Mouse (Mus musculus) gastrocnemius, adult 2 months (tissue): ENCODE measurements around the gene Wfdc21. TPM values are rescaled to one million over a fixed set of nuclear protein-coding genes. Genes with fewer than 3 reads are reported as not detected.

ENCODE experiments used
- DNase-seq: peaks from one replicate; pipeline ENCODE4 v3.0.0; 2022
- H3K27ac ChIP-seq: fragments of 200-600 bp; 2 replicates; pipeline ENCODE4 v1.8.1; 2022; ENCODE audit warnings: mild to moderate bottlenecking
- H3K4me3 ChIP-seq: fragments of 200-600 bp; 2 replicates; pipeline ENCODE4 v1.8.1; 2022; ENCODE audit warnings: mild to moderate bottlenecking, moderate library complexity
- CTCF ChIP-seq: fragments of 200-600 bp; IDR thresholded peaks from 2 replicates; pipeline ENCODE4 v1.8.1; 2022; ENCODE audit warnings: antibody characterized with exemption, mild to moderate bottlenecking, moderate library complexity
- intact Hi-C: fragments of 180-260 bp; cut with DNase I; formaldehyde crosslinking; loops from one replicate; pipeline ENCODE4 v1.15.1; 2025
- total RNA-seq, 2 experiments: library from RNA; stranded (reverse); gene quantifications; 2 replicates each; pipeline ENCODE4 v1.2.3; 2021

Wfdc21 gene
- total RNA-seq, 2 experiments from 2014 or later: not detected

GRCm38 (mm10) chr11:83771014-83771413 is 24.3 kb downstream of the Wfdc21 start:
- no peak for TF ChIP-seq CTCF
- no peak overlapping the region for H3K4me3 ChIP-seq
- intact Hi-C loops: no loop called here
- DNase-seq: no peak
- H3K27ac ChIP-seq: no peak overlapping the region

DNA sequence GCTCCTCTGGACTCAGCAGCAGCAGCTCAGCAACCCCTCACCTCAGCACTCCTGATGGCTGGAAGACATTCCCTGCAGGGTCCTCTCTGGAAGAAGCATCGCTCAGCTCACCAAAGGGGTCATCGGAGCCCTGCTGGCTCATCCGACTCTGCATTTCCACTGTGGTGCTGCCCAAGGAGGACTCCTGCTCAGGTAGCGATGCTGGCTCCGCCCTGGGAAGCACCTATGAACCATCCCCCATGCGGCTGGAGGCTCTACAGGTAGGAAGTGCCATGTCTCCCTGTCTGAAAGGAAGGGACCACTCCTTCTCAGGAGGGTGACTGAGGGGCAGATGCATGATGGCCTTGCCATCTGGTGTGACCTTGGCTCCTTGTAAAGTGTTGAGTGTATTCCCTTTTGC is 25.6 kb downstream of the Wfdc21 start:
- Histone ChIP-seq H3K27ac (no peak overlapping the region), H3K4me3 (no peak overlapping the region)
- no peak for TF ChIP-seq CTCF
- DNase-seq: no peak
- intact Hi-C loops: no loop called here

DNA sequence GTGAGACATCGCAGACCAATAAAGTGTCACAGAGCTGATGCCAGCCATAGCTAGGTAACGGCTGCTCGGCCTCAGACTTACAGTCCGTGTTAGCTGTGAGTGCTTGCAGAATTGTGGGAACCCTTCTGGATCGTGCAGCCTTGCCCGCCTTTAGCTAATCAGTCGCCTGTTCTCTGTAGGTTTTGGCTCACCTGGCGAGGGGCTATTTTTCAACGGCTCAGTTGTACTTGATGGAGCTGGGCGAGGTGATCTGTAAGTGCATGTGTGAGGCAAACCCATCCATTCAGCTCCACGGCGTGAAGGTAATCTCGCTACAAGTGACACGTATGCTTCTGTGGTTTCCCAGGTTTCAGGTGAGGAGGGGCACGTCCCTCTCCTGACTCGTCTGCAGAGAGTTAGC is 27.0 kb downstream of the Wfdc21 start:
- intact Hi-C loops: no loop called here
- Histone ChIP-seq H3K4me3 (no peak overlapping the region), H3K27ac (no peak overlapping the region)
- DNase-seq: no peak
- no peak for TF ChIP-seq CTCF

- no peak for TF ChIP-seq CTCF
- intact Hi-C loops: no loop called here
These were observed 27.6 kb downstream of the Wfdc21 start for GRCm38 (mm10) chr11:83774324-83774723.

GRCm38 (mm10) chr11:83776798-83777197 is 30.1 kb downstream of the Wfdc21 start:
- DNase-seq: no peak
- intact Hi-C loops: no loop called here
- no peak for TF ChIP-seq CTCF

More at GRCm38 (mm10) chr11:83774324-83774723, 27.6 kb downstream of the Wfdc21 start:
- Histone ChIP-seq H3K27ac (no peak overlapping the region), H3K4me3 (no peak overlapping the region)
- DNase-seq: no peak

GRCm38 (mm10) chr11:83783931-83784600 is 37.3 kb downstream of the Wfdc21 start:
- intact Hi-C loops: loop anchor here (2.0 kb wide), 1 partner anchor 155 kb away; no protein-coding TSS in a partner anchor
- H3K4me3 ChIP-seq: no peak overlapping the region
- no peak for TF ChIP-seq CTCF
- no peak for DNase-seq
- no peak overlapping the region for H3K27ac ChIP-seq

More at GRCm38 (mm10) chr11:83776798-83777197, 30.1 kb downstream of the Wfdc21 start:
- no peak overlapping the region for H3K4me3 ChIP-seq
- H3K27ac ChIP-seq: no peak overlapping the region

DNA sequence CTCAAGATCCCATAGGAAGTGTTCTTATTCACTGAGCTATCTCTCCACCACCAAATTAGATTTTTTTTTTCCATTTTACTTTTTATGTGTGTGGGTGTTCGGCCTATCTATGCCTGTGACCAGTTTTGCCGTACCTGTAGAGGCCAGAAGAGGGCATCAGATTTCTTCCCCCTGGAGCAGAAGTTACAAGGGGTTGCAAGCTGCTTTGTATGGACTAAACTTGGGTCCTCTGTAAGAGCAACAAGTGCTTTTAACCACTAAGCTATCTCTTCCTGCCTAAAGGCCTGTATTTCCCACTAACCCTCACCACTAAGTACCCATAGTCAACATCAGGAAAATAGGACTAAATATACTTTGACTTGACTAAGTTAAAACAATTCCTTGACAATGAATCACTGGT is 37.9 kb downstream of the Wfdc21 start:
- DNase-seq: no peak
- Histone ChIP-seq H3K27ac (no peak overlapping the region), H3K4me3 (no peak overlapping the region)
- peak; percentile 59 for TF ChIP-seq CTCF
- intact Hi-C loops: loop anchor here (2.0 kb wide), 1 partner anchor 154 kb away; no protein-coding TSS in a partner anchor

GRCm38 (mm10) chr11:83785366-83785765 is 38.6 kb downstream of the Wfdc21 start:
- intact Hi-C loops: loop anchor here (2.0 kb wide), 1 partner anchor 153 kb away; no protein-coding TSS in a partner anchor
- Histone ChIP-seq H3K27ac (no peak overlapping the region), H3K4me3 (no peak overlapping the region)
- peak; percentile 31 for DNase-seq
- peak; percentile 78 for TF ChIP-seq CTCF

DNA sequence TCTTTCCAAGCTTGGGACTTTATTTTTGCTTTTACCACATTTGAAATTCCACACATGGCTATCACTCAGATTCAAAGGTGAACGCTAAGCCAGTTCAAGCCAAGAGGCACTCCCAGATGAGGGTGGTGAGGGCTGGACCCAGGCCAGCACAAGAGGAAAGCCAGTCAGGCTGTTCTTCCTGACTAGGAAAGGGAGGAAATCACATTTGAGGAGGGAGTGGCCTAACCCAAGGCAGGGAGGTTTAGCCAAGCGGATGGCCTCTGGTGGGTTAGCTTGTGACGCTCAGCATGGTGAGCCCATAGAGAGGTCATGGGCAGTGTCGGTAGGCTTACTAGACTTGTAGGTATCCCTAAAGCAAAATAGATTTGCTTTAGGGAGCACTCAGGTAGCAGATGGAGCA is 40.1 kb downstream of the Wfdc21 start:
- H3K27ac ChIP-seq: peak overlapping the region; percentile 49; the same call in 1 of the 2 replicates
- intact Hi-C loops: no loop called here
- DNase-seq: peak; percentile 38

GRCm38 (mm10) chr11:83787401-83788021 is 40.8 kb downstream of the Wfdc21 start:
- Histone ChIP-seq H3K27ac (peak overlapping the region; percentile 49; the same call in 1 of the 2 replicates), H3K4me3 (no peak overlapping the region)
- no peak for DNase-seq
- peak; percentile 38; the same call in 1 of the 2 replicates for TF ChIP-seq CTCF
- intact Hi-C loops: no loop called here

More for the DNA sequence above, 40.1 kb downstream of the Wfdc21 start:
- TF ChIP-seq CTCF: no peak
- H3K4me3 ChIP-seq: no peak overlapping the region

GRCm38 (mm10) chr11:83788331-83788730 is 41.6 kb downstream of the Wfdc21 start:
- intact Hi-C loops: no loop called here
- no peak for DNase-seq
- no peak overlapping the region for H3K27ac ChIP-seq
- H3K4me3 ChIP-seq: no peak overlapping the region
- no peak for TF ChIP-seq CTCF

GRCm38 (mm10) chr11:83789259-83789658 is 42.5 kb downstream of the Wfdc21 start:
- DNase-seq: peak; percentile 40
- intact Hi-C loops: no loop called here

DNA sequence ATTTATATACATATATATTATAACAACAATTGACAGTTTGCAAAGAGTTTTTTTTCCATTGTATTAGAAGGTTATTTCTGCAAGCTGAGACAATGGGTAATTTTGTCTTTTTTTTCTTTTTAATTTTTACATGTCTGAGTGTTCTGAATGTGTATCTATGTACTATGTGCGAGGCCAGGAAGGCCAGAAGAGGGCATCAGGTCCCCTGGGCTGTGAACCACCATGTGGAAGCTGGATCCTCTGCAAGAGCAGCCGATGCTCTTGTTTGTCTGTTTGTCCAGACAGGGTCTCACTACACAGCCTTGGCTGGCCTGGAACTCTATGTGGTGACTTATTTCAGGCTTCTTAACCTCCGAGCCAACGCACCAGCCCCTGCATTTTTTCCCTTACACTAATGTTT is 44.4 kb downstream of the Wfdc21 start:
- TF ChIP-seq CTCF: no peak
- DNase-seq: no peak
- intact Hi-C loops: no loop called here
- Histone ChIP-seq H3K4me3 (no peak overlapping the region), H3K27ac (no peak overlapping the region)

More at GRCm38 (mm10) chr11:83789259-83789658, 42.5 kb downstream of the Wfdc21 start:
- Histone ChIP-seq H3K4me3 (no peak overlapping the region), H3K27ac (no peak overlapping the region)
- no peak for TF ChIP-seq CTCF
